Mouse (Mus musculus): ENCODE data around the gene Mbtps1.

Mbtps1 gene

GRCm38 (mm10) chr8:119557821-119558602 lies 523 bp downstream of the Mbtps1 start:
- peak; percentile 87 for DNase-seq

- no peak for DNase-seq
Observed at GRCm38 (mm10) chr8:119557132-119557531, 1.4 kb downstream of the Mbtps1 start.

- DNase-seq: no peak
Observed at GRCm38 (mm10) chr8:119555861-119556260, 2.7 kb downstream of the Mbtps1 start.

- DNase-seq: no peak
Observed at GRCm38 (mm10) chr8:119552967-119553366, 5.6 kb downstream of the Mbtps1 start.

- DNase-seq: no peak
Observed at GRCm38 (mm10) chr8:119548560-119549113, 9.9 kb downstream of the Mbtps1 start.

- DNase-seq: no peak
Observed at GRCm38 (mm10) chr8:119547019-119547691, 11.4 kb downstream of the Mbtps1 start.

- no peak for DNase-seq
Observed at GRCm38 (mm10) chr8:119545791-119546190, 12.7 kb downstream of the Mbtps1 start.

- DNase-seq: no peak
Observed at GRCm38 (mm10) chr8:119545180-119545579, 13.4 kb downstream of the Mbtps1 start.

GRCm38 (mm10) chr8:119544606-119545005 lies 13.9 kb downstream of the Mbtps1 start:
- DNase-seq: no peak

GRCm38 (mm10) chr8:119531973-119532372 lies 26.6 kb downstream of the Mbtps1 start:
- DNase-seq: no peak

GRCm38 (mm10) chr8:119531397-119531796 lies 27.1 kb downstream of the Mbtps1 start:
- DNase-seq: no peak

- no peak for DNase-seq
Observed at GRCm38 (mm10) chr8:119530937-119531336, 27.6 kb downstream of the Mbtps1 start.

GRCm38 (mm10) chr8:119528762-119529161 lies 29.8 kb downstream of the Mbtps1 start:
- no peak for DNase-seq

- DNase-seq: no peak
Observed at GRCm38 (mm10) chr8:119520102-119520501, 38.4 kb downstream of the Mbtps1 start.

- no peak for DNase-seq
Observed at GRCm38 (mm10) chr8:119516674-119517073, 41.9 kb downstream of the Mbtps1 start.

- no peak for DNase-seq
Observed at GRCm38 (mm10) chr8:119515767-119516166, 42.8 kb downstream of the Mbtps1 start.

- DNase-seq: no peak
Observed at GRCm38 (mm10) chr8:119514940-119515339, 43.6 kb downstream of the Mbtps1 start.

- no peak for DNase-seq
Observed at GRCm38 (mm10) chr8:119513405-119513804, 45.1 kb downstream of the Mbtps1 start.

- DNase-seq: no peak
Observed at GRCm38 (mm10) chr8:119511722-119512121, 46.8 kb downstream of the Mbtps1 start.

GRCm38 (mm10) chr8:119510471-119510870 lies 48.1 kb downstream of the Mbtps1 start:
- no peak for DNase-seq

- no peak for DNase-seq
Observed at GRCm38 (mm10) chr8:119506106-119506505, 52.4 kb downstream of the Mbtps1 start.

- no peak for DNase-seq
Observed at GRCm38 (mm10) chr8:119505488-119505887, 53.0 kb downstream of the Mbtps1 start.

GRCm38 (mm10) chr8:119503191-119503767 lies 55.3 kb downstream of the Mbtps1 start:
- no peak for DNase-seq

GRCm38 (mm10) chr8:119502111-119502510 lies 56.4 kb downstream of the Mbtps1 start:
- no peak for DNase-seq
